Mouse (Mus musculus) cerebellum, adult 8-10 months (tissue): ENCODE measurements at regions not wholly inside any gene's neighbourhood (a gene's known extent, or its start where the extent isn't known, plus 50 kb on each side); places are given as distances from the start of the nearest gene placed in this dataset.

Experiments
- DNase-seq: peaks from one replicate; pipeline ENCODE4 v3.0.0; 2022

DNA sequence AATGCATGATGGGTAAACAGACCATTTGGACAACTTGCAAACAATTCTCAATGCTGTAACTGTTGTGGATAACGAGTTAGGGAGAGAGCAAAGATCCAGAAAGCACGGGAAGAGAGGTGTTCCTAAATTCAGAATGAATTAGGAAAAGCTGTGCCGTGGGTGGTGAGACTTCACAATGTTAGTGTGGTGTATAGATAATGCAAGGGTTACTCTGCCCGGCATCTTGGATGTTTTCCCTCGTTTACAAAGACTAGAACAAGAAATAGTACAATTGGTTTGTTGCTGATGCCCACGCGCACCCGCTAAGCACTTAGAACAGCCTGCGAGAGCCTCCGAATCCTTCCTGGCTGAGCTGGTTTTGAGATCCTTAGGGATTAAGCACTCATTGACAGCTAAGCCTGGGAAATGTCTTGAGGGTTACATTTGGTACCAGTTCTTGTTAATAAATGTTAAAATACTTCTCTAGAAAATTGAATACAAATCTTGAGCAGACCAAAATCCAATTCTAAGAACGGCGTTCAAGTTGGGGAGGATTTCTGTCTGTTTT is 413.1 kb downstream of the Epha4 start:
- DNase-seq: no peak

DNA sequence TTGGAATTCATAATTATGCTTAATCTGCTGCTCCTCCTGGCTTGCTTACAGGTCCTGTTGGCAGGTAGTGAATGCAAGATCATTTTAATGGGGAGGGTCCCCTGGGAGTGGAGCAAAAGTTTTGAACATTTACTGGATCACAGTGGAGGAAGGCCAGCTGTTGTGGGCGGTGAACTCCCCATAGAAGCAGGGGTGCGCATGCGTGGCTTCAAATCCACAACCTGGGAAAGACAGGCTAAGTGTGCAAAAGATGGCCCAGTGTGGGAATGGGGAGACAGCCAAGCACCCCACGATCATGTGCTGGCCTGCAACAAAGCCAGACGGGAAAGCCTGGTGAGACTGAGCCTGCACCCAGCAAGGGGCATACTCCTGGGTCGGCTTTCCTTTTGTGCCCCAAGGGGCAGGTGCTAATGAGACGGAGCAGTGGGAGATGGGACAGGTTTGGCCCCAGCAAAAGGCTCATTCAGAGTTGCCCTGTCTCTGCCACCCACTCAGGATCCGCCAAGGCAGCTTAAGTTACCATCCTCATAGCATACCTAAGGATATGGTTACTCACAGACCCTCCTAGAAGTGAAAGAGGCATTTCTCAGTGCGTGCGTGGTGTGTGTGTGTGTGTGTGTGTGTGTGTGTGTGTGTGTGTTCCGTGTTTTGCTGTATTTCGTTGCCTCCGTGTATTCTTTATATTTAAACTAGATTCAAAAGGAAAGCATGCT is 412.3 kb downstream of the Epha4 start:
- peak; percentile 17 for DNase-seq

DNA sequence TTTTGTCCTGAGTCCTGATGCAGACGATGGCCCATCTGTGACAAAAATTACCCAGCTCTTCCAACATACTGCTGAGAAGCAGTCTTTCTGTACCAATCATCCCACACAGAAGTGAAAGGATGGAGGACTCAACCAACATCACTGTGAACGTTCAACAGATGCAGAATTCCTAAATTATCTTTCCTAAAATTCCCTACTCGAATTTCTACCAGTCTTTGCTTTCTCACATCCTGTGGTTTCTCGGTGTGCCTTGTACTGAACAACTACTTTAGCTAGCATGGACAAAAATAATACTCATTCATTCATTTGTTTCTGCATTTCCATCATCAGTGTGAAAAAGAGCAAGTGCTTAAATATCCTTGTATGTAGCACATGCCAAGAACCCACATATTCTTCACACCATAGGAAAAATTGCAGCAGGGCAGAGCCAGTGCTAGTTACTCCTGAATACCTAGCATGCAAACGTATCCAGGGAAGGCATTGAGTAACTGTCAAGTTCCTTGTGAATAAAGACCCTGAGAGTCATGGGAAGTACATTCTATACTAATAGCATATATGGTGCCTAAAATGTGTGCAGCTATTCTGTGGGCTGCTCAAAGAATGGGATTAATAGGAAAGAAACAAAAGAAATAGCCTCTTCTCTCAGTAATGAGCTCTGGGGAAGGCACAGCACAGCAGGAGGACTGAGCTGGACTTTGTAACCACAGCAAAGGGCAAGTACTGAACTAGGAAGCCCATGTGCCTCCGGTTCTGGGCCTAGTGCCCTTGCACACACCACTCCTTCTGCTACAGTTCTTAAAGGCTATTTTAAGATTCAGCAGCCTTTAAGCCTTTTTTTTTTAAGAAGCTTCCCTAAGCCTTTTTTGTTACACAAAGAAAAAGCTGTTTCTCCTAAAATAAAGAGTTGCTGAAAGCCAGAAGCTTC is 404.8 kb downstream of the Epha4 start:
- no peak for DNase-seq

DNA sequence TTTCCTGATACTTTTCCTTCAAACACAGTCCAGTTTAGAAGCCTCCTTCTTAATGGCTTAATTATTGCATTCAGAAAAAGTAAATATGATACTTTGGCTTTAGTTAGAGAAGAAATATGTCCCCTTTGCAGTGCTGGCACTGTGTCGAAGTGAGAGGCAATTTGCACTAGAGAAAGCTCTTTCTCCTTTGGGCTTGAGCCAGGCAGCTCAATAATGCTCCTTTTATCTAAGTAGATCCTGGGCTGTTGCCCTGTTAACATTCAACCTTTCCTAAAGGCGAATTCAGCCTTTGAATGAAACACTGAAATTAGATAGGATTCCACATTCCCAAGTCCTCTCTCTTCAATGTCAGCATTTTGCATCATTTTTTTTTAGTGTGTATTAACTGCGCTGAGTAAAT is 386.5 kb downstream of the Epha4 start:
- DNase-seq: no peak

DNA sequence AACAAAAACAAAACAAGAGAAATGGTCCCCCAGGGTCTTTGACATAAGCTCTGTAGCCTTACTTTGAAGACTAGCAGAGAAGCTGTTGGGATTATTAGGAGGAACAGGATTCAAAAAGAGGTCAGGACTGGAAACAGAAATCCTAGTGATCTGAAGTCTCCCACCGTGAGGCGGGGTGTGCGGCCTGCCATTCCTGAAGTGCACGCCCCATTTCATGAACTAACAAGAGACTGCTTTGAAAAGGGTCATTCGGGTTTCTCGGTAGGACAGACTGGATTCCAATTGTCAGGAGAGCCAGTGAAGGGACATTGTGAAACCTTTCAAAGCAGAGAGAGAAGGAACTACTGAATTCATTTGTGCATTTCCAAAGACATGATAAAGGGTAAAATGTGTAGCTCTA is 377.2 kb downstream of the Epha4 start:
- no peak for DNase-seq

DNA sequence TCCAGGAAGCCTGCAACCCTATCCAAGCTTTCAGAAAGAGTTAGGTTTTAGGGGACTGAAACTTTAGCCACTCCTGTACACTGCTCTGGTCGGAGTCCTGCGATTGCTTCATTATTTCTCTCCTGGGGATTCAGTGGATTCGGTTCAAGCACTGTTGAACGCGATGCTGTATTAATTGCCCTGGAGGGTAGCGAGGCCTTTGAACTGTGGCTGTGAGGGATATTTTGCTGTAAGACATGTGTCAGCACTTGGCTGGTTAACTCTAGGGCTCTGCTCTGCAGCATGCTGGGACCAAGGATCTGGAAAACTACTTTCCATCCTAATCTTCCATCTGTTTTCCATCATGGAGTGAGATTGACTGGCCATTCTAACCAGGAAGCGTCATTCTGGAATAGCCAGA is 374.0 kb downstream of the Epha4 start:
- no peak for DNase-seq

DNA sequence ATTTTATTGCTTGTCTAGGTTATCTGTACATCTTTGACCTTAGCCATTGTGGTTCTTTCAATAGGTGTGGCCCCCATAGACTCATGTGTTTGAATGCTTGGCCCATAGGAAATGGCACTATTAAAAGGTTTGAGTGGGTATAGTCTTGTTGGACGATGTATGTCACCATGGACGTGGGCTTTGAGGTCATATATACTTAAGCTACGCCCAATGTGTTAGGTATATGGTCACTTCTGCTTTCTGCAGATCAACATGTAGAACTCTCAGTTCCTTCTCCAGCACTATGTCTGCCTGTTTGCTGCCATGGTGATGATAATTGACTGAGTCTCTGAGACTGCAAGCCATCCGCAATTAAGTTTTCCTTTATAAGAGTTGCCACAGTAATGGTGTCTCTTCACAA is 366.8 kb downstream of the Epha4 start:
- no peak for DNase-seq

DNA sequence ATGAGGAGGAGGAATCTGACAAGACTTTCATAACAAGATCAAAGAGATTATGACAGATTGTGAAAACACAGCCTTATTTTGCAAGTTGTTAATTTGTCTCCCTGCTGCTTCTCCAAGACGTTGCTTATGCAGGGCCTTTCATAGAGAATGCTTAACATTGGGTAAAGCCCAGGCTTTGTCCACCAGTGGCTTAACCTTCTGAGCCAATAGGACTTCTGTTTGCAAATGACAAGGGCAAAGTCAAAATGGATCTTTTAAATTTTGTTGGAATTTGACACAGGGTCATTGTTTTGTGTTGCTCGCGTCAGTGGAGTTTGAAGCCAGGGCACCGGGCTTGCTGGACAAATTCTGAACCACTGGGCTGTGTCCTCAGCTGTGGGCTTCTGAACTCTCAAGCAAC is 346.6 kb downstream of the Epha4 start:
- no peak for DNase-seq

DNA sequence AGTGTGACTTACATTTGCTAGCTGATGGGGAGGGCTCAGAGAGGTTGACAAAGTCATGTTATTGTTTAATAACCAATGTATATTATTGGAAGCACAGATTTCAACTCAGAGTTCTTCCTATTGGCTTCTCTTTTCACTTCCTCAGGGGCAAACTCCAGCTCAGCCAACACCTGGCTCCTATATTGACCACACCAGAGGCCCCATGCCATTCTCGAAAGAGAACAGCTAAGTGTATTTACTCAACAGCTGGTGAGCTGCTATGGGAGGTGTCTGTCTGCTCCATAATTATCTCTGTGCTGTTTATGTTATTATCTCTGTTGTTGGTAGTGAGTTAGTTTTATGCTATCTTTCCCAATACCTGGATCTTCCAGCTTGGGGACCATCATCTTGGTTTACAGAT is 342.4 kb downstream of the Epha4 start:
- no peak for DNase-seq

DNA sequence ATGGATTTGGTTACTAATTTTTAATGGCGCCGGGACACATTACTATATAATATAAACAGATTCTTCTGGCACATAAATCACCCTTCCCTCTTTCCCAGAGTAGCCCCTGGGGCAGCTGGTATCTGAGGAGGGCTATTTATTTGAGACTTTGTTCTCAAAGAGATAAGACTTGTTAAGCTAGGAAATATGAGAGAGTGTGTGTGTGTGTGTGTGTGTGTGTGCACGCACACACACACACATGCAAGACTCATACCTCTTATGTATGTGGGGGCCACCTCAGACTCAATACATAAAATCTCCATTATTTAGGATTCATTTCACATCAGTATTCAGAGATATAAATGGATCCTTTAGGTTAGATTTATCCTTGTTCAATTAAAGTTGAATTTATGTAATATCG is 340.1 kb downstream of the Epha4 start:
- no peak for DNase-seq

DNA sequence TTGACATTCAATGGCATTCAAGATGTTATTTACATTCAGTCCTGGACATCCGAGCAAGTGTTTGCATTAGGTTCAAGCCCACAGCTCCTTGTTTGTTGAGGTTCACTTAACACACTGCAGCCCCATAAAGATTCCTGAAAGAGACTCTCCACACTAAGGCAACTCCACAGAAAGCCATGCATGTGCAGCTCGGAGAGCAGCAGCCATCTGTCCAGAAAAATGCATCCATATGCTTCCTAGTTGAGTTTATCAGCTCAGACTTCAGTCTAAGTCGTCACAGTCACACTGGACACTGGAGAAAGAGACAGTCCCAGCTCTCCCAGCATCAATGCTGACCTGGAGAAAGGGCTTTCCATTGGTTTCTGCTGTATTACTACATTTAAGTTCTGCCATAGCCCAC is 339.7 kb downstream of the Epha4 start:
- DNase-seq: no peak

DNA sequence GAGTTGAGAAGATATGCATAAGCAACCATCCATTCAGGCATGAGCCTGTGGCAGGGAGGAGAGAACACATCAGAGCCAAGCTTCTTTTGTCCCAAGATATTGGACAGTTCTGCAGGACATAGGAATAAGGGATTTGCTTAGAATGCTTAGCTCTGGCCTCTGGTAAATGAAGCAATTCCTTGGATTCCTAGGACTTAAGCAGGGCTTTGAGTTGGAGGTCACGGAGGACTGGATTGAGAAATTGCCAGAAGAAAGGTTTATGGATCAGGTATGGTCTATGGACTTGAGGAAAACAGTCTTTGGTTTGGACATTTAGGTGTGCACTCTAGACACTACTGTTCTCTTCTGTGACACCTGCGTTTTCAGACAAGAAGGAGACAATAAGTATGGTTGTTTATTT is 338.4 kb downstream of the Epha4 start:
- no peak for DNase-seq

DNA sequence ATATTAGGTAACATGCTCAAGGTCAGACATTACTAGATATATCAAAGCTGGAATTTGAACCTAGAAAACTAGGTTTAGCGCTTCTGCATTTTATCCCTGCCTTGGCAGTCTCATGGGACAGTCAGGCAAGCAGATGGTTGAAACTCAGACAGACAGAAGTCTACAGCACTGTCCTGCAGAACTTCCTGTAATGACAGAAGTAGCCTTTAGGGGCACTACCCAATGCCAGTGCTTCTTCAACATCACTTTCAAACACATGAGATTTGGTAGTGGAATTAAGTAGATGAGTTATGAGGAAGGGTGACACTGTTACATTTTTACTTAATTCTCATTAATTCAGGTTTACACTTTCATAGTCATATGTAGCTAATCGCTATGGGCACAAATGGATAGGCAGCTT is 330.9 kb downstream of the Epha4 start:
- DNase-seq: no peak

DNA sequence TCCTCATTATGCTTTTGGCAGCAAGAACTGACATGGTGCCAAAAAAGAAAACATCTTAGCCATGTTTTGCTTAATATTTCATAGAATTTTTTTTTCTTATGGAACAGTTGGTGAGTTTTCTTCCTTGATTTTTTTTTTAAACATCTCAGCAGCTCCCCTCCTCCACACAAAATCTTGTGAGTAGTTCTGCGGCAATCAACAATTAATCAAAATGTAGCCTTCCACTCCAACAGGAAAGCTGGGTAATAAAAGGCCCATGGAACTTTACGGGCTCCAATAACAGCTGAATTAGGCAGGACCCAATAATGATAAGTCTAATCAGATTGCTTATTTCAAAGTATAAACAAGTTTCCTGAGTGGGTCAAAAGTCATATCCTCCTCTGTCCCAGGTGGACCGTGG is 324.7 kb downstream of the Epha4 start:
- no peak for DNase-seq

DNA sequence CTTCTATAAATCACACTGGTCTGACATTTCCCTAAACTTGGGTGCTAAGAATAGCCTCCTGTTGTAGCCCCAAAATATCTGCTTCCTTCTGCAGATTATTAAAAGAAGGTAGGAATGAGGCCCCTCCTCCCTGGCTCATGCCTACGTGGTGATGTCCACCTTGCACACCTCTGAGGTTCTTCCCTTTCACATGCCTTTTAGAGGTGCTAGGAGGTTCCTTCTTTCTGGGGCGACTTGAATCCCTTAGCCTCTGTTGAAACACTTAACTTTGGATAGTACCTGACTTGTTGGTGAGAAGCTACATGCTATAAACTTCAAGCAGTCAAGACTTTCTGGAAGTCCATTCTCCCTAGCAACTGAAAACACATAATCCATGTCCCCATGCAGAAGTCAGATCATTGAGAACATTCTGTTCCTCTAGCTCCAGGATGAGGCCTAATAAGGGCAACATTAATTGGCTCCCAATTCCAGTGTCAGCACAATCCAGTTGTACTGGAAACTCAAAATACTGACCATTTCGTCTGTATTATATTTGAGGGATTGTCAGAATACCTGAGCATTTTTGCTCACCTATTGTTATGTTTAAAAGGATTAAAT is 313.5 kb downstream of the Epha4 start:
- DNase-seq: no peak

DNA sequence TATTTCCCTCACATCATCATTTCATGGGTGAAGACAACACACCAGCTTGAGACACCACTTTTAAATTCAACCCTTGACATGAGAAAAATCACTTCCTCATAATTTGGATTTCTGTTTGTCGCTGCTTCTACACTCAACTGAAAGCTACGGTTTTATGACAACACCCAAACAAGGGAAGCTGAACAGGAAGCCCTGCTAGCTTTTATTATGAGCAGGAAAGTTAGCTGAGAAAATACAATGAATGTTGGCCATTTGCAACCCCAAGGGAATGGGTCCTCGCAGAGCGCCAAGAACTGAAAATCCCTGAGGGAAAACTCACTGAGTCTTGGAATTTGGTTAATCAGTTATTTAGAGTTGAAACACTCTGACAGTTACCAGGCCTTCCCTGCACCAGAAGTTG is 311.9 kb downstream of the Epha4 start:
- no peak for DNase-seq

DNA sequence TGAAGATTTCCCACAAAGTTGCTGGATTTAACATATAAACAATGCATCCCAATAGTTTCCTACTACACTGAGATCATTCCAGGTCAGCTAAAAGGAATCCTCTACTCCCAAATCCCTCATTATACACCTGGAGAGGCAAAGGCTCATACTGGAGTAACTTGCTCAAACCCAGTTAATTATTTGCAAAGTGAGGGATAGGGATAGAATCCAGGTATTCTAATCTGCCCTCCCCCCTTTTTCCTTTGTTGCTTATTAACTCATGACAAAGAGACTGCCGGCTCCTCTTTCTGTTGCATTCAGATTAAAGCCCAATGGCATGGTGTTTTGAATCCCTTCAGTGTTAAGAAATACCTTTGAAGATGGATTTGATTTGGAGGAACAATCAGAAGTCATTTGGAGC is 308.4 kb downstream of the Epha4 start:
- no peak for DNase-seq

DNA sequence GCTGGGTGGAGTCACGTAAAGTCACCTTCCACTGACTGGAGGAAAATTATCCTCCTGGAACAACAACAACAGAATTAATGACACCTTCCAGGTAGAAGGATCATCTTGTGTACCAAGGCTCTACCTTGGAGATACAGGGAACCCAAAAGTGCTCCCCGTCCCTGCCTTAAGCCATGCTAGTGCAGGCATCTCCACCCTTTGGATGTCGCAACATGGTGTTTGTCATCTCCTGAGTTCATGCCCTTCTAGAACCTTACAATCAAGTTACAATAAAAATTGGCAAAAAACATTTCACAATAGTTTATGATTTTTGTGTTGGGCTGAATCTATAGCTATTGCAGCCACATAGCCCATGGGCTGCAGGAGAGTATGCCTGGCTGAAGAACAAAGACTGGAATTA is 305.5 kb downstream of the Epha4 start:
- no peak for DNase-seq

DNA sequence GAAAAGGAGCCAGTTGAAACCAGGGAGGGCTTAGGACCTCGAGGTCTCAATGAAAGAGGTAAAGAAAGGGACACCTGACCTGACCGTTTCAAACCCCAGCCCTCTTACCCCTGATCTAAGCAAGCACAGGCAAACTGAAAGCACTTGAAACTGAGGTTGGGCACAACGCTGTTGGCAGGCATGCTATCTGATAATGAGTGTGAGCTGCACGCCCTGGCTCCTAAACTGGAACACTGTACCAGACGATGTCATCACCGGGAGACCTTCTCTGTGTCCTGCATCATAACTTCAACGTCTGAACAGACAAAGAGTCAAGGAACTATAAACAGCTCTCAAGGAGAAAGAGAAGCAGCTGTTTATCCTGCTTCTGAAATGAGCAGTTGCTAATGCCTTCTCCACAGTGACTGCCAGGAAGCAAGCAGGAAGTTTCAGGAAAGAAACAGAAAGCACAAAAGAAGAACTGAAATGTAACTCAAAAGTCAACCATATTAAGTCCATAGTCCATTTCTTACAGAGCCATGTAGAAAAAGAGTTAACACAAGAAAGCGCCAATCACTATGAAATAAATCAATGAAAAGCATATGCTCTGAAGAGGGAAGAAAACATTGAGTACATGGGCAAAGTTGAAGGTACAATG is 301.3 kb downstream of the Epha4 start:
- no peak for DNase-seq

DNA sequence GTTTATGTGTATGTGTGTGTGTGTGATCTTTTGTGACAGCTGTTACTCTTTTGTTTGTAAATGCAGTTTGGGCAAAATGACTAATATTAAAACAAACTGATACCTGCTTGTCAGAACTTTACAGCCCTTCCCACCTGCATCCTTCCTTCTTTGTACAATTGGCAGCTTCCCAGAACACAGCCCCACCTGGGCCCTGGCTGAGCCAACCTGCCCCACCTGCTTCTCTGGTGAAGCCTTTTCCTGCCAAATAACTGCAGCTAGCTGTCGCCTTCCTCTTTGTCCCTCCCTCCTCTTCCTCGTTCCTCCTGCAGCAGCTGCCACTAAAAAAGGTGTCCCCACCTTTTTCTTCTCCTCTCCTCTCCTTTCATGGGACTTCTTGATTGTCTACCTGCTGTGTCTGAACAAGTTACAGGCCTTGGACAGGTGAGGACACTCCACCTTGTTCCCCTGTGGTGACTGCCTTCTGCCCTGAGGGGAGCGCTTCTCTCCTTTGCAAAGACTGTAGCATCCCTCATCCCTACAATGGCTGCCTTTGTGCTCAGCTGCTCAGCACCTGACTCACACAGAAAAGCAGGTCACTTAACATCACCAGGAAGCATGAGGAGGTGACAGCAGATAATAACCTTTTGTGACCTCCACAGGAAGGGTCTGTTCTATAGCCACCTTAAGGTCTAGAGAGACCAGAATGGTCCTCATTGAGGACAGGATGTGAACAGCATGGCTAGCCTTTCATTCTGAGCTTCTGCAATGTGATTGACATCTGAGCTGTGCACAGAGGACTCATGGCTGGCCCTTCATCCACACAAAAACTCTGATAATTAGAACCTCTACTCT is 295.2 kb downstream of the Epha4 start:
- DNase-seq: no peak

DNA sequence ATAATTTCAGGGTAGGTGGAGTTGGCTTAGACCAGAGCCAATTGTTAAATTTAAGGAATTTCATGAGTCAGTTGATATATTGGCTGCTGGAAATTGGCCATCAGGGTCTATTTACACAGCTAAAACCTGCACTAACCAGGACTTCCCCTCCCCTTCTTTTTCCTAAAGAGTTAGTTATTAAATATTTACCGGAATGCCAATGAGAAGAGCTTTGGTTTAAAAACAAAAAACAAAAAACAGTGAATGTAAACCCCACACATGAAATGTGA is 294.6 kb downstream of the Epha4 start:
- no peak for DNase-seq

DNA sequence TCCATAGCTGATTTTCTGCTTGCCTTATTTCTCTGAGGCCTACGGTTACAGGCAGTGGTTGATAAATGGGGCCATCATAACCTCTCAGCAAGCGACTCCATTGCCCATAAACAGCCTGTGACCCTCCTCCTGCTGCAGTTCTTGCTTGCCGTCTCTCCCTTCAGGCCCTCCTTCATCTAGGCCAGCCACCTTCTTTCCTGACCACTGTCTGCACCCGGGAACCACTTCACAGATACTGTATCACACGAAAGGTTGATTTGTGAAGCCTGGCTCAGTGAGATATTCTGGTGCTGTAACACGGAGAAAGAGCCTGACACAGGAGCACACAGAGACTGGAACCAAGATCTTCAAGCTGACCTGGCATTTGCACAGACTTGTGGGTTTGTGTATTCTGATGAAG is 294.1 kb downstream of the Epha4 start:
- no peak for DNase-seq

DNA sequence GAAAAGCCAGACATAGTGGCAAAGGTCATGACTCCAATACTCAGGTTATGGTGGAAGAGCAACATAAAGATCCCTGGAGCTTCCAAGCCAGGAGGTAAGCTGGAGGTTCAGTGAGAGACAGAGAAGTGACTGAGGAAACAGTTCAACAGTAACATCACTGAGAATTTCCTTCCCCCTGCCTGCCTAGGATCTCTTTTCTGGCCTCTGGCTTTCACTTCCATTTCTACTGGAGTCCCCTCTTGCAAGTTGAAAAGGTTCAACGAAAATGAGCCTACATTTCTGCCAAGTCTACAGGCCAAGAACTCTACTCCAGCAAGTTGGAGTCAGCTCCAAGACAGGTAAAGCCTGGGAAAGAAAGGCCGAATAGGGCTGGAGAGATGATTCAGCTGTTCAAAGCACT is 293.0 kb downstream of the Epha4 start:
- no peak for DNase-seq
